Mouse (Mus musculus): ENCODE data around the gene Vps8.

Gene Vps8

DNA sequence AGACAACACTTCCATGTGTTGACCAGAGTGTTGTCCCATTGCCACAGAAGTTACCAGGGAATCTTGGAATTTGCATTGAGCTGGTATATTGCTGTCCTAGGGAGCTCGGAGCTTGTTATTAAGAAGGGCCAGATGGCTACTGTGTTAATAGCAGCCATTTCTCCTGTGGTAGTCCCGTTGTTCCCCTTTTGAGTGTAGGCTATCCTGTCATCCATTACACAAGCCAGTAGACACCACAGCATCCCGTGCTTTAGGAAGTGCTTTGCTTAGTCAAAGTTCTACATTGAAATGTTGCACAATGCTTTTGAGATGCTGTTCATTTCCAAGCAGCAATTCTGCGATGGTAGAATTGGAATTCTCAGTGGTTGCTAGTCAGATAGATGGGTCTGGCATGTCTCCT lies 54.2 kb downstream of the Vps8 start:
- no peak for DNase-seq (ENCODE audit: low spot score)

DNA sequence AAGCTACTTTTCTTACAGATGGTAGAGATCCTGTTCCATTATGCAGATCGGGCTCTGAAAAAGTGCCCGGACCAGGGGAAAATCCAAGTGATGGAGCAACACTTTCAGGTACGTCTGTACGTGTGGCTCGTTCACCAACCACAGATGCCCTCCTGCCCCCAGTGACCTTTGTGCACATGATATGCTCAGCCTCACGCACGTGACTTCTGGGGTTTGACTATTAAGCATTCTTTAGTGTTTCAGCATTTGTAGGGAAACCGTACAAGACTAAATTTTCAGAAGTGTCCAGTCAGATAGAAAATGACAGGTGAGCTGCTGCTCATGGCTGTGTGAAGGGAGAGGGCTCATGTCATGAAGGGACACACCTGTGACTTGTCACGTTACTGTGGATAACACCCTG lies 55.5 kb downstream of the Vps8 start:
- no peak for DNase-seq (ENCODE audit: low spot score)

DNA sequence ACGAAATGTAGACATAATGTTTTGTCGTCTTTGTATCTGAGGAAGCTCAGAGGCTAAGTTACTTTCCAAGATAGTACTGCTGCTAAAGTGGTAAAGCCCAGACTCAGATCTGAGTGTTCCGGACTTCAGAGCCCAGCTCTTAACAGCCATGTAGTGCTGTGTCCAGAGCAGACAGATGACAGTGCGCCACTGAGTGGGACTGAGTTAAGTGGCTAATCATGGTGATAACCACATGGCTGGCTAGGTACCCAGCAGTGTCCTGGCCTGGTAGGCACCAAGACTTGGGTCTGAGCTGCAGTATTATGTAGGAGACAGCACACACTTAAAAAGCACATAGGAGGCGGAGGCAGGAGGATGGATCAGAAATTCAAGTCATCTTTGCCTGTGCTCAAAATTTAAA lies 60.9 kb downstream of the Vps8 start:
- no peak for DNase-seq (ENCODE audit: low spot score)

DNA sequence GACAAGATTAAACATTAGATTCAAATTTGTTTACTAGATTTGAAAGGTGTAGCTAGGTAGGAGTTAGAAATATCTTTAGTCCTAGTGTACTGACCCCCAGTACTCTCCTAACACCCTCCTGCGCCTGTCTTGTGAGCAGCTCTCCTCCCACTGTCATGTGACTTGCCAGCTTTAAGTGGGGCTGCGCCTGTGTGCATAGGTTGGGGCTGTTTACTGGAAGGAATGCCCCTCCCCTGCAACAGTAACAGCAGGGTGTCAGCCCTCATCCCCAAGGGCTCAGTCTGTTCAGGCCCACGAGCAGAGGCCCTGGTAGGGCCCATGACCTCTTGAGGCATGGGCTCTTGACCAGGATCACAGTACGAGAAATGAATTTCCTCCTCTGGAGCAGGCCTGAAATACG lies 62.8 kb downstream of the Vps8 start:
- no peak for DNase-seq (ENCODE audit: low spot score)

DNA sequence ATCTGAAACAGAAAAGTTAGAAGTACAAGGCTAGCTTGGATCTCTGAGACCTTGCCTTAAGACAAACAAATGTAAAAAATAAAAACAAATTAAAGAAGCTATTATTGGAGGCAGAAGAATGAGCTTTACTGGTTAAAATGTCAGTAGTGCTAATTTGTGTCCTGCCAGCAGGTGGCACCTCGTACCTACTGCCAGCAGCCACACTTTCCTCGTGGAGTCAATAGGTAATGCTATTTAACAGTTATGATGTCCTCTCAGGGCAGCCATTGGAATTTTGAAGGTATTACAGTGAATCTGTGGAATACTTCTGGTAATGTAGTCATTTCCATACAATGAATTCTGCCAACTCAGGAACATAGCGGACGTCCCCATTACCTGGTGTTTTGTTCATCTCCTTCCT lies 65.5 kb downstream of the Vps8 start:
- DNase-seq (ENCODE audit: low spot score): peak; percentile 77

DNA sequence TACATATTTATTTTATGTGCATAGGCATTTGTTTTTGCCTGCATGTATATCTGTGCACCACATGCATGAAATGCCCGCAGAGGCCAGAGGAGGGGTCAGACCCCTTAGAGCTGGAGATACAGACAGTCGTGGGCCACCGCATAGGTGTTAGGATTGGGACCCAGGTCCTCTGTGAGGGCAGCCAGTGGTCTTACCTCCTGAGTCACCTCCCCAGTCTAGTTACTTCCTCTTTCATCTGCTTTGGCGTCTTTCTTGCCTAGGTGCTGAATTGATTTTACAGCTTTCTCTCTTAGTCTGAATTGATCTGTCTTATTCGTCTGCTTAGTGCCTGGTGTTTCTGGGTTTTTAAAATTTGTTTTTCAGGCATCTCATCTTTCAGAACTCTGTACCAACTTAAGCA lies 69.4 kb downstream of the Vps8 start:
- no peak for DNase-seq (ENCODE audit: low spot score)

DNA sequence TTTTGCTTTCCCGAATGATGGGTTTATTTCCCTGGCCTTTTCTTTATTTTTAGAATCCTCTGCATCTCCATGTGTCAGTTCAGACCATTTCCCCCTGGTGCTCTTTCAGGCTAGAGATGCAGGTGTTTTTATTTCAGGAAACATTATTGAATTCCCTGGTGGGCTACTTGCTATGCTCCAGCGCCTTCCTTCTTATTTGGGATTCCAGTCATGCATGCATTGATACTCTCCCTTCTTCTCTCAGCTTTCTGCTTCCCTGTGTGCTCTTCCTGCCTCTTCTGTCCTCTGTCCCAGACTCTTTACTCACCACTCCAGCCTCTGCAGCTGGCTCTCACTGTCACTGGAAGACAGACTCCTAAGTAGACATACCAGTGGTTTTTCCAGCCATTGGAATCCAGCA lies 70.0 kb downstream of the Vps8 start:
- peak; percentile 30 for DNase-seq (ENCODE audit: low spot score)

DNA sequence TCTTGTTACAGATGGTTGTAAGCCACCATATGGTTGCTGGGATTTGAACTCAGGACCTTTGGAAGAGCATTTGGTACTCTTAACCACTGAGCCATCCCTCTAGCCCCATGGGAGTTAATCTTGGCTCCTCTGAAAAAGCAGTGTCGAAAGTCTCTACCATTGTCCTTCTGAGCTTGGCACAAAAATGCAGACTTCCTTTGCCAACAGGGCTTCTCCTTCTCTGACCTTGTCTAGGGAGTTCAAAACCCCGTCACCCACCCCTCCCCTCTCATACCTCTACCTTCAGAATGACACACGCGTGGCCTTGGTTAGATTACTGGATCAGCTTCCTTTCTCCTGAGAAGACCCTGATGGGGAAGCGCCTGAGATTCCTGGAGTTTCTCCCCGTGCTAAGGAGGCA lies 71.8 kb downstream of the Vps8 start:
- no peak for DNase-seq (ENCODE audit: low spot score)

DNA sequence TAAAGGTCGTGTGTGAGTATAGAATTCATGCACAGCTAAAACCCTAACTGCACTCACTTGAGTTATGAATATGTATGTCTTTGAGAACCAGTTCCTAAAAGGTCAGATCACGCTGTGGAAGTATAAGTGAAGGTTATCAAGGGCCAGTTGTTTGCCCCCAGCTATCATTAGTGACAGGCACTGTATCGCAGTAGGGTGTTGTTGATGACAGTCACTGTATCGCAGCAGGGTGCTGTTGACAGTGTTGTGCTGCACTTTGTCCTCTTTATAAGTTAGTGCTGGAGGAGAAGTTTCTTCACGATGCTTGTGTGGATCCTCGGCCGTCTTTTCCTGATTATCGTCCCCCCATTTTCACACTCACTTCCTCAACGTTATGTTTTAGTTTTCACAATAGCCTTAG lies 73.9 kb downstream of the Vps8 start:
- DNase-seq (ENCODE audit: low spot score): no peak

DNA sequence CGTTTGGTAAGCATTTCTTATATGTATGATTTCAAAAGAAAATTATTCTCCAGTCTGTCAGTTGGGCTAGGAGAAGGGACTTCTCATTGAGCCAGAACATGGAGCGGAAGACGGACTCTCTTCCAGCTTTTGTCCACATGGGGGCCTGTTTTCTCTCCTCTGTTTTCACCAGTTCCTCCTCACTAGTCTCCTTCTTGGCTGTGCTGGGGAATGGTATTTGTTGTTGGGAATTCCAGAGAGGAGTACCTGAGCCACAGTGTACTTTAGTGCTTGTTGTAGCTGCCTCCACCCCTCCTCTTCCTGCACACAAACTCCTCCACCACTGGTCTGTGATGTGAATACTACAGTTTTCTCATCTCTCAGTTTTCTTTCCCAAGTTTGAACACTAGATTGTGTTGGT lies 74.7 kb downstream of the Vps8 start:
- DNase-seq (ENCODE audit: low spot score): no peak

DNA sequence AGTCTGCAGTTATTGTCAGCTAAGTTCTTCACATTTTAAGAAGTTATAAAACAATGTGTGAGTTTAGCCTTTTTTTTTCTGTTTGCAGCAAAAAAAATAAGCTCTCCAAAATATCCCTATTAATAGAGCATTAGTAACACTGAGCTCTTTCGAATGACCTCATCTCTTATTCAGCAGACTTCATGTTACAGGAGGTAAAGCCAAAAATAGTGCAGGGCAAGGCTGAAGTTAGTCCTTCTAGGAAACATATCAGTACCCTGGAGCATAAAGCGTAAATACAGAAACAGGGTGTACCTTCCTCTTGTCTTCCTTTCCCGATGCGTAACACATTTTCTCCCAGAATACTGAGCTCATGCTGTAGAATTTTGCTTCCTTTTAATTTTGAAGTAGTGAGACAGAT lies 76.1 kb downstream of the Vps8 start:
- no peak for DNase-seq (ENCODE audit: low spot score)

DNA sequence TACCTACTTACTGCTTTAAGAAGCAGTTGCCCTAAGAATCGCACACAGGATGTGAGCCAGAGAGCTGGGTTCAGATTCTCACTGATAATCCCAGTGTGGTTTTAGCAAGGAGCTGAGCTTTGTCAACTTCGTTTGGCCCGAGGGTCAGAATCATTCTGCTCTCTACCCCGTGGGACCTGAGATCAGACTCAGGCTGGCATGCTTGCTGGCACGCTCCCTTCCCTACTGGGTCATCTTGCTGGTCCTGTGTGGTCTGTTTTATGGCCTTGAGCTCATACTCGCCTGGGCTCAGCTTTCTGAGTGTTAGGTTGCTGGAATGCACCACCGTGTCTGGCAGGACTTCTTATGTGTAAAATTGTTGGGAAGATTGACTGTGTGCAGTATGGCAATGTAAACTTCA lies 76.7 kb downstream of the Vps8 start:
- no peak for DNase-seq (ENCODE audit: low spot score)

DNA sequence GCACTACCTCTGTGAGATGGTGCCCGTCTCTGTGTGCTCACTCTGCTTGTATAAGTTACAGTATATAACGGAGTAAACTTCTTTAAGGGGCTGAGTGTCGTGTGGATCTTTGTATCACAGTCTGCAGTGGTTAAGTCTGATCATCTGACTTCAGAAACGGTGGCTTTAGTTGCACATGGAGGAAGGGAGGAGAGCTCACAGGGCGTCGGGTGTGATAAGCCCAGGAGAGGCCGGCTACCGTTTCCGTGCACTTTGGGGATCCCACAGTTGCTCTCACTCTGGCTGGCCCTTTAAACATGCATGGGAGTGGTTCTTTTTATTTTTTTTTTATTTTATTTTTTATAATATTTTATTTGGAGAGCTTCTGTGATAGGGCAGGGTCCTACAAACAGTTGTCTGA lies 95.9 kb downstream of the Vps8 start:
- DNase-seq (ENCODE audit: low spot score): no peak

DNA sequence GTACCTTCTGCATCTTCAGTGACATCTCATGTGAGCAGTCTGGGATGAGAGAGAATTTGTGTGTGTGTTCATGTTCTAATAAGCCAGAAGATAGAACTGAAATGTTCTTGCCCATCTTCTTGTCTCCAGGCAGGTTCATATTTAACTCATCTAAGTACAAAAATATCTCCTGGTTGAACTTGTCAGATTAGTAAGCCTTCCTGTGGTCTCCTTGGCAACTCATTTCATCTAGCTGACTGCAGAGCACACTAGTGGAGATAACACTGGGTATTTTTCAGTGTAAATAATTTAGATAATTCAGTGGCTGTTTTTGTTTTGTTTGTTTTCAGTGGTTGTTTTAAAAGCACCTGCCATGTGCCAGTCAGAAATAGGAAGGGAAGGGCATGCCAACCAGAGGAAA lies 96.9 kb downstream of the Vps8 start:
- no peak for DNase-seq (ENCODE audit: low spot score)

DNA sequence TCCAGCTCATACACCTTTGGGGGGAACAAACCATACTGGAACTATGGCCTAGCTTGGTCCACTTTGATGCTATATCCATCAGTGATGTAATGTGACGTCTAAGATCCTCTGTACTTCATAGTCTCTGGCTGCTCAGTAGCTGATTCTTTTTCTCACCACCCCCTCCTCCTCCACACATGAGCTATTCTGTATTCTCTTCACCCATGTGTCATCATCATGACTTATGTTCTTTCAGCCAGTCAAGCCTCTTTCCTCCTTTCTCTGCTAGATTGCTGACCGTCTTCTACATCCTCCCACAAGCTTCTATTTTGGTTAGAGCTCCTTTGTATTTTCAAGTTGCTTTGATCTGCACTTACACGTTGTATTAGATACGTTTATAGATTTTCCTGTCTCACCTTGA lies 100.8 kb downstream of the Vps8 start:
- DNase-seq (ENCODE audit: low spot score): no peak

DNA sequence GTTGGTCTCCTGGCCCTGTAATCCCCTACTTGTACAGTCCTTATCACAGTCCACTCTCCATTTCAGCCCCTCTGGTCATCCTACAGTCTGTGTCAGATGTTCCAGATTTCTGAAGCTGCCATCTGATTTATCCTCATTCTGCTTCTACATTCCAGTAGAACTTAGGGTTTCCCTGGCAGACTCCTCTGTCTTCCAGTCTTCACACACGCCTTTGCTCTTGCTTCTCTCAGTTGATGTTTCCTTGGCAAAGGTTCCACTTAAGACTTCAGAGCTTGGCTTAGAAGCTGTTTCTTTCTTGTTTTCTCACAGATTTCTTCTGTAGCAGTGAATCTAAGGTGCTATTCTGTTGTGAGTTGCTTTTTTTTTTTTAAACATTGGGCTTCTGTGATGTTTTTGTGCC lies 102.5 kb downstream of the Vps8 start:
- DNase-seq (ENCODE audit: low spot score): no peak

DNA sequence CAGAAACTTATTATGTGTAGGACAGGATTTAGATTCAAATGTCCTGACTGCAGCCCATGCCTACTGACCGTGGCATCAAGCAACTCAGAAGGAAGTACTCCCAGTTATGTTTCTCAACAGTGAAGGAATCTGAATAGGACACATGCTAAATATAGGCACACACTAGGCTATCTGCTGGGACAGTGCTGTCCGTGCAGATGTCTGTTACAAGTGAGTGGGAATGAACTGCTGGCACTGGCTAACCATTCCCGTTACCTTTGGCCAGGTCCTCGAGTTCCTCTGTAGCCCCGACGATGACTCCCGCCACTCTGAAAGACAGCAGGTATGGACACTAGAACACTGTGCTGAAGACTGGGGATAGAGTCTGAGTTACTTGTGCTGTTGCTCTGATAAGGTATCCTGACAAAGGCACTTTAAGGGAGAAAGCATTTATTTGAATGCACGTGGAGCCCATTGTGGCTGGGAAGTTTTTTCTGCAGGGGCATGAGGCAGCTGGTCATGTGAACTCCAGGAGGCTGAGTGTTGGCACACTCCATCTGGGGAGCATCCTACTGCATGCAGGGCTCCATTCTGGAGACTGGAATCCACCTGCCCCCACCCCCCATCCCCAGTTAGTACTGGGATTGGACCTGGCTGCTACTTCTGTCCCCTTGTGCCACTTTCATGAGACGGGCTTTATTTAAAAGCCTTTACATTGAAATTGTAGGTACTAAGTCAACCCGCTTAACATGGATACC lies 104.5 kb downstream of the Vps8 start:
- DNase-seq (ENCODE audit: low spot score): no peak

DNA sequence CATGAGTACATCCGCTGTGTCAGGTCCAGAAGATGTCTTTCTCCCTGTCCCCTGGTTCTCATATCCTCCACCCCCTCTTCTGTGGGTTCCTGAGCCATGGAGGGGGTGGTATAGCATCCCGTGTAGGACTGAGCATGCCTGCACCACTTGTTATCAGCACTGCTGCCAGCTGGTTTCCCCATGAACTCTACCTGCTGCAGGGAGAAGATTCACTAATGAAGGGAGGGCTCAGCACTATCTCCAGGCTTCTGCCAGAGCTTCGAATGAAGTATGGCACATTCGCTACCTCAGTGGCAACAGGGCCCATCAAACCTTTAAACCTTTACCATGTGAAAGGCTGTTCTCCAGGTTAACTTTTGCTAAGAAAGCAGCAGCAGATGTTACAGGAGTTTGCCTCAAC lies 110.6 kb downstream of the Vps8 start:
- DNase-seq (ENCODE audit: low spot score): no peak

DNA sequence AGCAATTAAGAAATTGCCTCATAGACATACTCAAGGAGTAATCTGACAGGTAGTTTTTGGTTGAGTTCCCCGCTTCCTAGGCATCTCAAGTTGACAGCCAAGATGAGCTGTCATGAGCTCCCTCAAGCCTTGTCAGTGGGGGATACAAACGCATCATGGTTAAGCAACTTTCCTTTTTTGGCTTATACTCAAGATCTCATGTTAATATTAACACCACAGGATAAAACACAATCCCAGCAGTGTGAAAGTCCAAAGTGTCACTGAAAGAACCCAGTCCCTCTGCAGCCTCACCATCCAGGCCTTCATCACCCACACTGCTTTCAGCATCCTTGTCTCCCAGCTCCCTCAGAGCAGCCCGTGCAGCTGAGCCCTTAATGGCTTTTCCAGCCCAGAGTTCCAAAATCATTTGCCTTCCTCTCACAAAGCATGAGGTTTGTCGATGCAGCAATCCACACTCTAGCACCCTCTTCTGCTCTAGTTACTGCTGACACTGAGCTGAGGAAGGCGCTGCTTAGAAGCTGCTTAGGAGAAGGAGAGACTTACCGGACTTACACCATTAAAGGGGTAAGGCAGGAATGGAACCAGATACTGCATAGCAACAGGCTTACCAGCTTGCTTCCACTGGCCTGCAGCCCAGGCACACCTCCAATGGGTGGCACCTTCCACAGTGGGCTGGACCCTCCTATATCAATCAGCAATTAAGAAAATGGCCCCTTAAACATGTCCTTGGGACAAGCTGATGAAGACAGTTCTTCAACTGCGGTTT lies 113.5 kb downstream of the Vps8 start:
- no peak for DNase-seq (ENCODE audit: low spot score)

DNA sequence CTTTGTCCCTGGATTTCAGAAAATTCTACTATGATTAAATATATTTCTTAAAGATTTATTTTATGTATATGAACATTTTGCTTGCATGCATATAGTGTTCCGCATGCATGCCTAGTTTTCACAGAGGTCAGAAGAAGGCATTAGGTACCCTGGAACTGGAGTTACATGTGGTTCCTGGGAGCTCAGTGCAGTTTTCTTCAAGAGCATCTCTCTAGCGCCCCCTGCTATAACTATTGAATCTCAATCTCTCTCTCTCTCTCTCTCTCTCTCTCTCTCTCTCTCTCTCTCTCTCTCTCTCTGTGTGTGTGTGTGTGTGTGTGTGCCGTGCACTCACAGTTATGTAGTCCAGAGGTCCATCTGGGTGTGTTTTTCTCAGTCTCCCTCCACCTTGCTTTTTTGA lies 114.4 kb downstream of the Vps8 start:
- peak; percentile 58 for DNase-seq (ENCODE audit: low spot score)

DNA sequence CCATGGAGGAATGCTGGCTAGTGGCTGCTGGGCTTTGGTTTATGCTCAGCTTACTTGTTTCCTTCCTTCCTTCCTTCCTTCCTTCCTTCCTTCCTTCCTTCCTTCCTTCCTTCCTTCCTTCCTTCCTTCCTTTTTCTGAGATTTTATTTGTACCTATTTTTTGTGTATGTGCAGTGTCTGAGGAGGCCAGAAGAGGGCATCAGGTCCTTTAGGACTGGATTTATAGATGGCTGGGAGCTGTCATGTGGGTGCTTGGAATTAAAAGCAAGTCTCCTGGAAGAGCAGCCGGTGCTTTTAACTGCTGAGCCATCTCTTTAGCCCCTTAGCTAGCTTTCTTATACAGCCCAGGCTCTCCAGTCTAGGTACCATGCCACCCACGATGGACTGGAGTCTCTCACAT lies 116.0 kb downstream of the Vps8 start:
- peak; percentile 21 for DNase-seq (ENCODE audit: low spot score)

DNA sequence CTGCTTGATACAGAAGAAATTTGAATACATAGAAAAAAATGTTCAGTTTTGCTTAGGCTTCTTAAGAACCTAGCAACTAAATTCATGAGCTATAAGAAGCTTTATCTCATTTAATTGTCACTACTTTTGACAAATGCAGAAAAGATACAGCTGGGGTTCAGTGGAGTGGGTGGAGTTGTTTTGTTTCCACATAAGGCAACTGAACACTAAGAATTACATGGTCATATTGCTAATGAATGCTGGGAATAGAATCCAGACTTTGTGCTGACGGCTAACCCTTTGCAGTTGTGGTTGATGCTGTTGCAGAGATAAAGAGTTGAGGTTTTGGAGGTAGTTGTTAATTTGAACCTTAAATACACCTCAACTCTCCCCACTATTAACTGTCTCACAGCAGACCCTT lies 119.6 kb downstream of the Vps8 start:
- no peak for DNase-seq (ENCODE audit: low spot score)

DNA sequence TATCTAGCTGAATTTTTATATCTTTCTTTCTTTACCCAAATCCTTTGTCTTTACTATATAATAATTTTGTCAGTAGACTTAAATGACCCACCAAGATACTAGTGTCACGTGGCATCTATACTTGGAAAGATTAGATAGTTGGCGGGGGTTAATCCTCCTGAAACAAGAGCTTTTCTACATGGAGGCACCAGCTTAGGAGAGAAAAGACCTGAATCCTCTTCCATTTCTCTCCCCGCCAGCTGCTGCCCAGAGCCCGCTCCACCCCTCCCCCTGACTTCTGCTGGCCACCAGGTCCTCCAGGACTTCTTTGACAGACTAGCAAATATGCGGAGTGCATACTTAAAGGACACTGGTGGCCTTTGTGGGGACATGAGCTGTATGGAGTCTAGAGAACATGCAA lies 124.5 kb downstream of the Vps8 start:
- DNase-seq (ENCODE audit: low spot score): peak; percentile 32

DNA sequence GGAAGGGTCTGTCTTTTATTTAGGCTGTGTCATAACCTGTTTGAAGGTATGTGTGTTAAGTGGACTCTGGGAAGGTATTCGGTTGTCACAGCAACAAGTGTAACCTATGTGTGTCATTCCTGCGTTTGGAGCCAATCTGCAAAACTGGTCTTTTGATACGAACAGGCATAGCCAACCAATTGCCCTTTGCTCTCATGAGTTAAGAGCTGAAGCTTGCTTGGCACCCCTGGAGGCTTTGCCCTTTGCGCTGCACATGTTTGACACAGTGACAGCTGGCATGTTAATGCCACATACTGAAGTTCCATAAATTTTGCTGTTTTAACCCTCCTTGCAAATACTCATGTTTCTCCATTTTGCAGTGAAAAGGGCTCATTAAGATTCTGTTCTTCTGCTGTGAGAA lies 126.8 kb downstream of the Vps8 start:
- no peak for DNase-seq (ENCODE audit: low spot score)

All from retina, embryonic 14.5 days (tissue).